Mouse (Mus musculus): ENCODE measurements around the gene Hes3.
A peak's percentile ranks its signal among the peaks of the same experiment; 100 is the strongest.

Gene Hes3

DNA sequence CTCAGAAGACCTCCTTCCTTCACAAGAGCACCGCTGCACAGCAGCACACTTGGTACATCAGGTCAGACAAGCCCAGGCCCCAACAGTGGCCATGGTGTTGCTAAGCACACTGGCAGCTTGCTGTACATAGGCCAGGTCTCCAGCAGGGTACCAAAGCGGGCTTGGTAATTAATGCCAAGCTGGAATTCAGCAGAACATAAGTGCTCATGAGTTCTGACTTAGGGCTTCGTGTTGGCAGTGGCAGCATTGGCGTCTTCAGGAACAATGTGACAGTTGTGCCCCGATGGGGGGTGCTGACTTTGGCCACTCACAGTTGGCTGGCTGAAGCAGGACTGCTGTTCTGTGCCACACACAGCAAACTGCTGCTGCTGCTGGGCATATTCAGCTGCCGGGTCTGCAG lies 13.2 kb upstream of the Hes3 start:
- peak; percentile 62 to 63 for DNase-seq

DNA sequence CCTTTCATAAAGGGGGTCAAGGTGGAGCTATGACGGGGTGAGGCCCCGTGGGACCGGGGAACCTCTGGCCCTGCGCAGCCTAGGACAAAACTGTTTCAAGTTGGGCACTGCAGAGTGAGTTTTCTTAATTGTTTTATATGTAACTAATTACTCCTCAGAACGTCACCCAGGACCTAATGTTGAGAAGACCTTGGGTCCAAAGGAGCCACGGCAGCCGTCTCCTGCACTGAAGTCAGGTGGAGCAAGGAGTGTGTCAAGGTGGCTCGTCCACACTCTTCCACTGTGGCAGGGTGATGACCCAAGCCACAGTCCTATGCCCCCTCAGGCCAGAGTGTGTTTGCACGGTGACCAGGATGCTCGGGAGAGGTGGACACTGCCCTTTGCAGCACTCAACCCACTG lies 11.7 kb upstream of the Hes3 start:
- DNase-seq: no peak

DNA sequence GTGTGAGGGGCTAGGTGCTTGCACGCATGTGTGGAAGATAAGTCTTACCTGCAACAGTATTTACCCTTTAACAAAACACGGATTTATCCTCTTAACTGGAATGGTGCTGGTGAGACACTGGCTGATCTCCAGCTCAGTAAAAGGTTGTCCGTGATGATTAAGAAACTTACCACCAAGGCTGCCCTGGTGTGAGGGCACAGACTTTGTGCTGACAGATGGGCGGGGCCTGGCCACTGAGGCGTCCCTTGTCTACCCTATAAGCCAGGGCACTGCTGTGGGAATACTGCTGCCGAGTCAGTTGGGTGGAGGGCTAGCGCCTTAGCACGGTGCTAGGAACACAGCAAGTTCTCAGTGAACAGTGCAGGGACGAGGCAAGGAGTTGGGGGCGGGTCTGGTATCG lies 10.6 kb upstream of the Hes3 start:
- no peak for DNase-seq

DNA sequence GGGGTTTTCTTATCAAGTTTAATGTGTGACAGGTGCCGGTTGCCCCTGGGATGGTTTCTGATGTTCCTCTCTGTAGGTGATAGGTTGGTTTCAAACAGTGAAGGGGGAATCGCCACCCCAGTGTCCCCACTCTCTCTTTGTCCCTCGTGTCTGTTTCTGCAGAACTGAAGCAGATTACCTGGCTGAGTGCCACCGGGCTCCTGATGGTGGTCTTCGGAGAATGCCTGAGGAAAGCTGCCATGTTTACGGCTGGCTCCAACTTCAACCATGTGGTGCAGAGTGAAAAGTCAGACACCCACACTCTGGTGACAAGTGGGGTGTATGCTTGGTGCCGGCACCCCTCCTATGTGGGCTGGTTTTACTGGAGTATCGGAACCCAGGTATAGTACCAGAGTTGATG lies 8.9 kb upstream of the Hes3 start:
- peak in 1 of 2 experiments; percentile 62 for DNase-seq

DNA sequence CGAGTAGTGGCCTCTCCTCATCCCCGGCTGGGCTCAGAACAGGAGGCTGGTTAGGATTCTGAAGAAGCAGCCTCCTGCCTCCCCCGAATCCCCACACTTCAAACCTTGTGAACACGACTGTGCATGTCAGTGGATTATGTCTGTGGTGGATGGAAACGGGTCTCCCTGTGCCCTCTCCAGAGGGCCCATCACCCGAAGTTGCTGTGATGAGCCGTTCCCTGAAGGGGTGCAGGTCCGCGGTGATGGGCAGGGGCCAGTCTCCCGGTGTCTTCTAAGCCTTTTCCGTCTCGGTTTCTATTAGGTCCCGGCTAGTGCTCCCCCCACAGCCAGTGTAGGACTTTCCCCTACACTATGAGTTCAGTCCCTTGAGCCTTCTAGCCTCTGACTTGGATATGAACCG lies 7.4 kb upstream of the Hes3 start:
- DNase-seq: no peak

DNA sequence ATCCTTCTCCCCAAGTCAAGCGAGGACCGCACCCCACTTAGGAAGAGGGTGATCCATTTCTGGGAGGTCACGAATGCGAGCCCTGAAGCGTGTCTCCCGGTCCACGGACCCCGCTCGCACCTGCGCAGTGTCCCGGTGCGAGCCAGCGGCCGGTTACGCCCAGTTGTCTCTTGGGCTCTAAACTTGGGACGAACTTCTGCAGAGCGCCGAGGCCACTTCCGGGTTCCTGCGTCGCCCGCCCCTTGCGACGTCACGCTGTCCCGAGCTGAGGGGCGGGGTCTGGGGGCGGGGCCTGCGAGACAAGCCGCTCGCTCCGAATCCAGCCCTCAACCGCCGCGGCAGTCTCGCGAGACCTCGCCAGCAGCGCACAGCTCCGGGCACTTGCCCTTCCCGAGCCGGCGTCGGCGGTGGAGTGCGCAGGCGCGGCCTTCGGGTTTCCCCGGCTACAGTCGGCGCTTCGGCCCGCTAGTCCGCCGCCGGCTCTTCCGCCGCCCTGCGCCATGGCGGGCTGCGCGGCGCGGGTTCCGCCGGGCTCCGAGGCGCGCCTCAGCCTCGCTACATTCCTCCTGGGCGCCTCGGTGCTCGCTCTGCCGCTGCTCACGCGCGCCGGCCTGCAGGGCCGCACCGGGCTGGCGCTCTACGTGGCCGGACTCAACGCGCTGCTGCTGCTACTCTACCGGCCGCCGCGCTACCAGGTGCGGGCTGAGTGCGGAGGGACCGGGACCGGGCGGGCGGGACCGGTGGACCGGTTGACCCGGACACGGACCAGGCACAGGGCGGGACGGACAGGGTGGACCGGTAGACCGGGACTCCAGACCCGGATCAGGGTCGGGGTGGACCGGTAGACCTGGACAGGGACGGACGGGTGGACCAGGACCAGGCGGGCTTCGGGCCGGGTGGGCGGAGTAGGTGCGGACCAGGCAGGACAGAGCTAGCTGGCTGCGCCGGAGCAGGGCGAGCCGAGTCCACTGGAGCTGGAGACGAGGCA lies 5.7 kb upstream of the Hes3 start, which contains the start of gene Icmt:
Gene Icmt, plus strand, starts transcription at position 354 of the 988 bp plus-strand sequence.
- DNase-seq: peak; percentile 100

DNA sequence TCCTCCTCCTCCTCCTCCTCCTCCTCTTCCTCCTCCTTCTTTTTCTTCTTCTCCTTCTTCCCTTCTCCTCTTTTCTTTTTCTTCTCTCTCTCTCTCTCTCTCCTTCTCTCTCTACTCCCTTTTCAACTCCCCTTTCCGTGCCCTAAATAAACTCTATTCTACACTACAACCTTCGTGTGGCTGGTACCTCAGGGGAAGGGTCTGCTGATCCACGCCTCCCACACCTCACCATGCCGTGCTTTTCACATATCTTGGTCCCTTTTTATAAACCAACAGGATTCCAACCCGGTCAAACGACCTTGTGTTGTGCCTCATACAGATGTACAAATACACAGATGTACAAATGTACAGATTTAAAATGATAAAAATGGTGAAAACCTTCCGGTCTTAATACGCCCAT lies 4.9 kb upstream of the Hes3 start:
- DNase-seq: no peak

DNA sequence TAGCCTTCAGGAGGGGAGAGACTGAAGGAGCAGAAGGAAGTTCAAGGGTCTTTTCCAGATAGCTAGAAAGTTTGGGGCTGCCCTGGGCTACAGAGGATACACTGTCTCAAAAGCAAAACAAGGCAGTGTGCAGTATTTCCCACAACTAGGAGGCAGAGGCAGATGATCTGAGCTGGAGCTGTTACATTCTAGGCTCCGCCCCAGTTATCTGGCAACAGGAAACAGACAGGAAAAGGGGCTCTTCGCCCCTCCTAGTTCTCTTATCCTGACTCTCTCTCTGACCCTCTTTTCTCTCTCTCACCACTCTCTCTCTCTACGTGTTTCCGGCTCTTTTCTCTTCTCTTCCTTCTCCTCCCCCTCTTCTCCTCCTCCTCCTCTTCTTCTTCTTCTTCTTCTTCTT lies 4.5 kb upstream of the Hes3 start:
- no peak for DNase-seq

DNA sequence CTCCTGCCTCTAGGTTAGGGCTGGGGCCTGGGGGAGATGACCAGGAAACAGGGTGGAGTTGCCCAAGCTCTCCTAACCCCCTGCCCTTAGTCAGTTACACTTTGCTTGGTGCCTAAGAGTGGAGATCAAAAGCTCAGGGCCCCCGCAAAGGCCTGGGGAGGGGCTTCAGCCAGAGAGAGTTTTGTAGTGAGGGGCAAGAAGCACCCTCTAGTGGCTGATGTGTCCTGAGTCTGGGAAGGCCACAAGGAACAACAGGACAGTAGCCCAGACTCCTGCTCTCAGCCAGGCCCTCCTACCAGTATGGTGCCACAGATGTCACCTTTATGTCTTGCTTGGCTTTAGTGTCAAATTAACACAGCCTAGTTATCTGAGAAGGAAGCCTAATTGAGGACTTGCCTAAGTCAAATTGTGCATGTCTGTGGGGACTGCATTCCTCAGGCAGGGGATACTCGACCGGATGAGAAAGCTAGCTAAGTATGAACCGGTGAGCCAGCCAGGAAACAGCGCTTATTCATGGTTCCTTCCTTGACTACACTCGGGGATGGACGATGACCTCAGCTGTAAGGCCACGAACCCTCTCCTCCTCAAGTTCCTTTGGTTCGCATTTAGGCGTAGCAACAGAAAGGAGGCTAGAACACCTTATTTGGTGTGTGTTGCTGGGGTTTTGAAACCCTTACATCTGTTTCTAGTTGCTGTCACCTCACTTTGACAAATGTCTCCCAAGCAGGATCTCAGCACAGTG lies 2.9 kb upstream of the Hes3 start:
- no peak for DNase-seq

DNA sequence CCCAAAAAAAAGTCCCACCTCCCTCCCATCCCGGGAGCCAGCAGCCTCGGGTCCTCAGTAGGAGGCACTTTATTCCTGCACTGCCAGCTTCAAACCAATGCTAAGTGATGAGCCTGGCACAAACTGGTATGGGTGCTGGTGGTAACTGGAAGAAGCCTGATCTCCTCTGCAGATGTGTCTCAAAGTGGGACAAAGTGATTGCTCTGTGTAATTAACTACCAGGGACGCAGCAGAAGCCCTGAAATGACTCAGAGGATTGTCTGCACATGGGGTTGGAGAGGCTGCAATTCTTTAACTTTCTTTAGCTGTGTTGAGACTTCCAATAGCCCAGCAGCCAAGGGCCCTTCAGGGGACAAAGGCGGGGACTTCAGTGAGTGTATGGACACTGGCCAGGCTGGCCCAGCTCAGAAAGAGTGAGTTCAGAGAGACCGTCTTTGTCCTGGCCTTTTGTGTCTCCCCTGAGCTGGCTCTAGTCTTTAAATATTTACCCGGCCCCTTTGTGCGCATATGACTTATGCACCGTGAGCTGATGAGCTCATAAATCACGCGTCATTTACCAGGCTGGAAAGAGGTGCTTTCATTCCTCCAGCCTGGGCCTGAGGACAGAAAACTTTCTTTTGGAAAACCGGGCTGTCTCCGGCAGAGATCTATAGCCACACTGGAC lies 772 bp upstream of the Hes3 start:
- DNase-seq: no peak

DNA sequence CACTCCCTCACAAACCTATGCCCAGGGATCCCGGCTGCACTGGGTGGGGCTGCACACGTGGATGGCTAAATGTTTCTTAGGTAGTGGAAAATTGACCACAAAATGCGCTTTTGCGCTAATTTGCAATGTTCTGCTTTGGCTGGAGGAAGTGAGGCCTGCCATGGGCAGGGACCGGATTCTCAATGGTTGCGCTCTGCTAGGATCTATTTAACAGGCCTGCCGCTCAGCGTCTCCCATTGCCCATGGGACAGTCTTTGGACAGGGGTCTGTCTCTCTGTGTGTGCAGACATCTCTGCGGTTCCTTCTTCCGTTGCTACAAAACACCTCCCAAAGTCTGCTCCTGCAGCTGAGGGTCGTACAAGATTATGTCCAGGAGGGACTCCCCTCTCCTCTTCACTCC lies 471 bp downstream of the Hes3 start:
- no peak for DNase-seq

DNA sequence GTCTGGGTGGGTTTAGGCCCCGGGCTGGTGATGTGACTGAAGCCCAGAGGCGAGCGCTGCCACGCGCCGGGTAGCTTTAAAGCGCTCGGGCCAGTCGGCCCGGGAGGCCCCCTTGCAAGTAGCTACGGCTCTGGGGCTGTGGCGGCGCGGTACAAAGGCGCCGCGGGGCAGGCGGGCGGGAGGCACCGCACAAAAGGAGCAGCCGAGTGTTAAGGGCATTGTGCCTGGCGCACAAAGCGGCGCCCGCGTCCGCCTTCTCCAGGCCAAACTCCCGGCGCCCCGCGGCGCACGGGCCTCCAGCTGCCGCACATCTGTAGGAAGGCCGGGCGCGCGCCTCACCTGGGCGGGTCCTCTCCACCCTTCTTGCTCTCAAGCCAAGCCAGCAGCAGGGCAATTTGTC lies 1.1 kb downstream of the Hes3 start:
- DNase-seq: no peak

DNA sequence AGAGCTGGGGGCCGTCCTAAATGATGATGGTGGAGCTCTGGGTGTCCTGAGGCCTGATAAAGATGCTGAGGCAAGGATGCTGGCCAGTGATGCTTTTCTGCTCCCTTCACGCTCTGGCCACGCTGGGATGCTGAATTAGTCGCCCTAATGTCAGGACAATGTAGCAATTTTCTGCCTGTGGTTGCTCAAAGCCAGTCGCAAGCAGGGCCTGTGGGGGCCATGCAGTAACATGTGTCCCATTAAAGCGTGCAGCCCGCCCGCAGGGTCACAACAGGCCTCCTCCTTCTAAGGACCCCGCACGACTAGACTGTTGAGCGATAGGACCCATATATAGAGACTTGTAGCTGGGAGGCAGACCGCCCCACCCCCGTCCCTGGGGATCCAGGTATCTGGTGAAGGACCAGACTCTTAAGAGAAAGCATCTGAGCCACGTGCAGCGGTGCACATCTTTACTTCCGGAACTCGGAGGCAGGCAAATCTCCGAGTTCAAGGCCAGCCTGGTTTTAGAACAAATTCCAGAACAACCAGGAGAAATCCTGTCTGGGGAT lies 3.0 kb downstream of the Hes3 start:
- no peak for DNase-seq

DNA sequence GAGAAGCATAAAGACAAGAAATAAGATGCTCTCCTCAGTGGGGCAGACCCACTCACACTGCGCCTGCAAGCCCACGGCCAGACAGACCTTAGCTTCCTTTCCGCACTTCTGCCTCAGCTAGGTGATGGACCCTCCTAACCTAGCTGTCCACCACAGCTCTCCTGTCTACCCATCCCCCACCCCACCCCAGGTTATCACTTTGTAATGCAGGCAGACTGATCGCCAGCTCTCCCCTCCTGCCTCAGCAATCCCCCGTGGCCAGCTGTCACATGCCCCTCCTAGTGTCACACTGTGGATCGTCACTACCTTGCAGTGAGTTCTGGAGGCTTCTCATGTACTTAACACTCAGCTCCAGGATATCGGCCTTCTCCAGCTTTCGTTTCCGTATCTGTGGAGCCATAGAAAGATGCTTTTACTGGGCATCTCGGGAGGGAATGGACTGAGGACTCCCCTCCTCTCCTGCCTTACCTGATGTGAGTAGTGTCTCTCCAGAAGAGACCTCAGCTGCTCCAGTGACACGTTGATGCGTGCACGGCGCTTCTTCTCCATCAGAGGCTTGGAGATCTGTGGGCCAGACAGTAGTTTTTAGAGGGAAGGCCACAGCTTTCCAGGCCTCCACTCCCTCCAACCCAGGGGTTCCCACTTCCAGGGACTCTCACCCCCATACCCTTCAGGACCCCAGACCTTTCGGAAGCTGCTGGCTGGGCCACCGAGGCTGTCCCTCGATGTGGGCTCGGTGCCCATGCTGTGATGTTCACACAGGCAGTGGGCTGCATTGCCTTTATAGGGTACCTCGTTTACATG lies 3.9 kb downstream of the Hes3 start:
- DNase-seq: no peak

DNA sequence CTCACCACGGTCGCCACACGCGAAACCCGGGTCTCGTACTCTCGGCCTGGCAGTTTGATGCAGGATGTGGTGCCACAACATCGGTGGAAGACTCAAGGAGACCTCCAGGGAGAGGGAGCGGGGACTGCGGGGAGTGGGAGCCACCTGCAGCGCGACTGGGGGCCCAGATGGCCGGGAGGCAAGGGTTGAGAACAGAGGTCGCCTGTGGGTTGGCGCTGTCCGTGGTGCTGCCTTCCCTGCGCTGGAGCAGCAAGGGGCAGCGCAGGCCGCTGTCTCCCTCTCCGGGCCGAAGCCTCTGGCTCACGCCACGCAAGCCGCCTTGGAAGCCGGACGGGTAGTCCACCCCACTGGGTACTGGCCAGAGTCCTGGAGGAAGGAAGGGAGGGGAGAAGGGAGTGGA lies 4.6 kb downstream of the Hes3 start:
- DNase-seq: peak in 1 of 2 experiments; percentile 36

DNA sequence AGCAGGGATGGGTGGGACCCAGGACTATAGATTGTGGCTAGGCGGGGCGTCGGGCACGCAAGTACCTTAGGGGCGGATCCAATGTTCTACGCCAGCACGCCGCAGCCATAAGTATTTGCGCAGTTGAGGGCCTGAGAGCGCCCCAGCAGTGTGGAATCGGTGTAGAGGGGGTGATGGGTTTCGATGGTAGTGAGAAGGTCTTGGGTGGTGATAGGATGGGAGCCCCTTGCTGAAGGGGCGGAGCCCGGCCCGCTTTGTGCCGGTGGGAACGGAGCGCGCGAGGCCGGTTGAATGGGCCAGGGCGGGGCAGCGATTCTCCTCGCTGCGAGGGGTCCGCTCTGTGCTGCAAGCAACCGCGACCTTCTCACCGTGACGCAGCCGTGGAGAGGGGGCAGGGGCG lies 5.3 kb downstream of the Hes3 start:
- DNase-seq: peak in 1 of 2 experiments; percentile 36

DNA sequence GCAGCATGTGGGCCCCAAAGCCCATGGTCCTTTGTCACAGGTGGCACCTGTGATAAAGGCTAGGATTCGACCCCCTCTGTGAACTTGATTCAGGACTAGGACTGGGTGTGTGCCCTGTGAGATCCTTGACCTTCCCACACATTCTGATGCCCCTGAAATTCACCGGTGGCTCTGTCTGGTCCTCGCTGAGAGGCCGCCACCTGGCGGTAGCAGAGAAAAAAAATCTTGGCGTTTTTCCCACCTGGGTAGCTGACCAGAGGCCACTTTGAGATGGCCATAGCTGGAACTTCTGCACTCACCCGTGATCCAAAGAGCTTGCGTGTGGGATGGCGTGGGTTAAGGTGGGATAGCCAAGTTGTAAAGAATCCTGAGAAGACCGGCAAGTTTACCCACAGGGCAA lies 6.0 kb downstream of the Hes3 start:
- peak; percentile 84 to 87 for DNase-seq

DNA sequence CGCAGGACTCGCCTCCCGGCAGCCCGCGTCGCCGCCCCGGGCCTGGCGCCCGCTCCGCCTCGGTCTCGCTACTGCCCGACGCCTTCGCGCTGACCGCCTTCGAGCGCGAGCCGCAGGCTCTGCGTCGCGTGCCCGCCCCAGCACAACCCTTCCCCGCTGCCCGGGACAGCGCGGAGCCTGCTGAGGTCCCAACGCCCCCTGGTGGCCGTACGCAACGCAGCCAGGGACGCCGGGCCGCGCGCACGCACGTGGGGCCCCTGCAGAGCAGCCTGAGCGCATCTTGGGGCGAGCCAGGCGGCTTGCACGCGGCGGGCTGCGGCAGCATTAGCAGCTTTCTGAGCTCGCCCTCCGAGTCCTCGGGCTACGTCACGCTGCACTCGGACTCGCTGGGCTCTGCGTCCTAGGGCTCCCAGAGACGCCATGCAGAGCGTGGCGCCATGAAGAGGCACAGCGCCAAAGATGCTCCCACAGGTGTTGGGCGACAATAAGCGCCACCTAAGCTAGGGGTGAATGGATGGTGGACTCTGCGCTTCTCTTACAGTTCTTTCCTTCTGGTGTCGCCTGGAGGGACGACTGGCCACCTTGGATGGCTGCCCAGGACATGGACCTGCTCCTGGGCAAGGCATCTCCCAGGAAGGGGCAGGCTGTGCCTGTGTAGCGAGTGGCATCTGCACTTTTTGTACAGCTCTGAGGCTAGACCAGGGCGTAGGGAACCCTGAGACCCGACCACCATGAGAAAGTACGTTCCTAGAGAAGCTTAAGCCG lies 8.1 kb downstream of the Hes3 start:
- DNase-seq: peak; percentile 84 to 90

DNA sequence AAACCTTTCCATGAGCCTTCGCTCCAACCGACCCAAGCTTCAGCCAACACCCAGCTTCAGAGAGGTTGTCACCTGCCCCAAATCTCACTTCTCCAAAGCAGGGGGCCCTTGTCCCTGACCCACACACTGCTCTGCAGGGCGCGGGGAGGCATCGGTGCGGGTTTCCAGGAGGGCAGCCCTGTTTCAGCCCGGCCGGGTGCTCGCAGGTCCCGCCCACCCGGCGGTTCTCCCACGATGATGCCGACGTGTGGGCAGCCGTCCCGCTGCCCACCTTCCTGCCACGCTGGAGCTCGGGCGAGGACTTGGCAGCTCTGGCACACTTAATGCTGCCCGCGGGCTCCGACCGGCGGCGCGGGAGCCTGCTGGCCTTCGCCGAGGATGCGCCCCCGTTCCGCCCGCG lies 8.7 kb downstream of the Hes3 start:
- DNase-seq: no peak

DNA sequence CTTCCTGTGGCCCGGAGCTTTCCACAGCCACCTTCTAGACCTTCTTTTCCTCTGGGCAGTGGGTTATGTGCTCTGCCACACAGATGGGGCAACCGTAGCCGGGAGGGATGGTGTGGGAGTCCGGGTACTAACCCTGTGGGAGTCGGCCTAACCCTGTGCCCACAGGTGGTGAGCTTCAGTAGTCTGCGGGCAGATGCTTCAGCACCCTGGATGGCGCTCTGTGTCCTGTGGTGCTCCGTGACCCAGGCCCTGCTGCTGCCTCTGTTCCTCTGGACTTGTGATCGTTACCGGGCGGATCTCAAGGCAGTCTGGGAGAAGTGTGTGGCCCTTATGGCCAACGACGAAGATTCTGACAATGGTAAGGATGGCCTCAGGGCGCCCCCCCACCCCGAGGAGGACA lies 9.9 kb downstream of the Hes3 start:
- no peak for DNase-seq

DNA sequence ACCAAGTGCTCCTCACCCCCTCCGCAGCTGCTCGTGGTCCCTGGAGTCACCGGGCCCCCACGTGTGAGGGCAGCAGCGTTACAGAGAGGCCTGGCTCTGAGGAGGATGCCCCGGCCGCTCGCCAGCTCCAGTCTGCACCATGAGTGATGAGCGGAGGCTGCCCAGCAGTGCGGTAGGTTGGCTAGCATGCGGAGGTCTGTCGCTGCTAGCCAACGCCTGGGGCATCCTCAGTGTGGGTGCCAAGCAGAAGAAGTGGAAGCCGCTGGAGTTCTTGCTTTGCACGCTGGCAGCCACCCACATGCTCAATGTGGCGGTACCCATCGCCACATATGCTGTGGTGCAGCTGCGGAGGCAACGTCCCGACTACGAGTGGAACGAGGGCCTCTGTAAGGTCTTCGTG lies 12.5 kb downstream of the Hes3 start:
- DNase-seq: peak; percentile 68 to 75
